Mouse (Mus musculus): ENCODE results near the gene Mroh2a. TPM values are rescaled to one million over a fixed set of nuclear protein-coding genes. Genes with fewer than 3 reads are reported as not detected.

The Mroh2a gene
- polyA plus RNA-seq, 1 experiment, result 0.08 TPM

DNA sequence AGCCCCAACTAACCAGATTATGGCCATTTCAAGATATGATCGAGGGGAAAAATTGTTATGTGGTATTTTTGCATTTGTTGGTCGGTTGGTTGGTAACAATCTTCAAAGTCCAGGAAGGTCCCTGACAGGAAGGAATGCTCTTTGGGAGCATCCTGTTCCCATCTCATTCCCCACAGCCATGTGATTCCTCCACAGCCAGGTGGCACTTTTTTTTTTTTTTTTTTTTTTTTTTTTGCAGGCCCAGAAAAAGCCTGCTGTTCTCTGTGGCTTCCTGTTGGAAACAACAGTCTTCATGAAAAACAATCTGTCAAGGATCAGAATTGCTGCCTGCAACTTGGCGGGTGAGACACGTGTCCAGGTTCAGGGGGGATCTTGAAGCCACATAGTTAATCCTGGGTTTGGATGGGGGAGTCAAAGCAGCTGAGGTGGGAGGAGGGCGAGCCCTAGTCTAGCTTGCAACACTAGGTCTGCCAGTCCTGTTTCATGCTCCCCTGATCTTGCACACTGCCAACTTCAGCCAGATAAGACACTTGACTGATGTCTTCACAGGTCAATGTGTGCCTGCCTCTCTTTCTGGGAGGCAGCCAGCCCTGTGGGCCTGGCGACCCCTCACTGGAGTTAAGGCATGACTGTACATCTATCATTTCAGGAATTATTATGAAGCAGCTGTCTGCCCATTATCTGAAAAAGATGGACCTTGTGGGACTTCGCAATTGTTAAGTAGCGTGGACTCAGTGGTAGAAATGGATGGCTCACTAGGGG lies 32.3 kb downstream of the Mroh2a start:
- 54% methylated on average over 8 of the region's 8 CpGs for WGBS
- no peaks in the 10 kb centered on the region for H3K36me3 ChIP-seq (ENCODE audit: control insufficient read depth, insufficient read depth, low read length)
- H3K27me3 ChIP-seq (replicated peaks; ENCODE audit: control insufficient read depth, insufficient read depth, low read length), result no peaks in the 10 kb centered on the region
- H3K4me3 ChIP-seq (ENCODE audit: insufficient read depth, low read depth, low read length), result no peak overlapping the region
- peak; percentile 62 for DNase-seq
- TF ChIP-seq CTCF (conservative IDR thresholded peaks at IDR 0.05; ENCODE audit: insufficient read depth, insufficient read length, low read depth, low read length), result no peak
- no peak for TF ChIP-seq POLR2A (IDR thresholded peaks at IDR 0.05; ENCODE audit: low read depth, low read length)
- H3K27ac ChIP-seq (ENCODE audit: insufficient read depth, low read depth, low read length), result no peak overlapping the region
- no peaks in the 10 kb centered on the region; the same call in 1 of the 2 replicates for H3K4me1 ChIP-seq (ENCODE audit: control insufficient read depth, insufficient read depth, low read length)

DNA sequence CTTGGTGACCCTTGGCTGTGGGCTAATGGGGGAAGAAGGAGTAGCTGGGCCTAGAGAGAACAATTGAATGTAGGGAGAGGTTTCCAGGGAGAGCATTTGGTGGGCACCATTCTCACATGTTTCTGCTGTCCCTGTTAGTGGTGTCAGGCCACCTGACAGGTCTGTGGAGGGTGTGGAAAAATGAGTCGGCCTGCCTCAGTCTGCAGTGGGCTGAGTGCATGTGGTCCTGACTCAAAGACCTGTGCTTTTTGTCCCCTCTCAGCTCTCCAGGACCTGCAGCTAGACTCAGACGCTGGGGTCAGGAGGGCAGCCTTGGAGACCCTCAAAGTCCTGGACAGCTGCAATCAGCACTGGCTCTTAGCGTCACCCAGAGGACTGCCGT lies 32.8 kb downstream of the Mroh2a start:
- Histone ChIP-seq H3K4me1 (ENCODE audit: control insufficient read depth, insufficient read depth, low read length) (no peaks in the 10 kb centered on the region; the same call in 1 of the 2 replicates), H3K27ac (ENCODE audit: insufficient read depth, low read depth, low read length) (no peak overlapping the region), H3K36me3 (ENCODE audit: control insufficient read depth, insufficient read depth, low read length) (no peaks in the 10 kb centered on the region), H3K27me3 (replicated peaks; ENCODE audit: control insufficient read depth, insufficient read depth, low read length) (no peaks in the 10 kb centered on the region), H3K4me3 (ENCODE audit: insufficient read depth, low read depth, low read length) (no peak overlapping the region)
- TF ChIP-seq CTCF (conservative IDR thresholded peaks at IDR 0.05; ENCODE audit: insufficient read depth, insufficient read length, low read depth, low read length) (no peak), POLR2A (IDR thresholded peaks at IDR 0.05; ENCODE audit: low read depth, low read length) (no peak)
- WGBS, result 71% methylated on average over 4 of the region's 4 CpGs
- no peak for DNase-seq

GRCm38 (mm10) chr1:88260114-88260513 lies 33.3 kb downstream of the Mroh2a start:
- TF ChIP-seq CTCF (conservative IDR thresholded peaks at IDR 0.05; ENCODE audit: insufficient read depth, insufficient read length, low read depth, low read length) (no peak), POLR2A (IDR thresholded peaks at IDR 0.05; ENCODE audit: low read depth, low read length) (no peak)
- WGBS, result 65% methylated on average over 6 of the region's 6 CpGs
- Histone ChIP-seq H3K4me1 (ENCODE audit: control insufficient read depth, insufficient read depth, low read length) (no peaks in the 10 kb centered on the region; the same call in 1 of the 2 replicates), H3K27ac (ENCODE audit: insufficient read depth, low read depth, low read length) (no peak overlapping the region), H3K27me3 (replicated peaks; ENCODE audit: control insufficient read depth, insufficient read depth, low read length) (no peaks in the 10 kb centered on the region), H3K4me3 (ENCODE audit: insufficient read depth, low read depth, low read length) (no peak overlapping the region), H3K36me3 (ENCODE audit: control insufficient read depth, insufficient read depth, low read length) (no peaks in the 10 kb centered on the region)
- DNase-seq, result peak; percentile 73

- no peak overlapping the region for H3K4me3 ChIP-seq (ENCODE audit: insufficient read depth, low read depth, low read length)
- 77% methylated on average over 10 of the region's 10 CpGs for WGBS
- DNase-seq, result no peak
- H3K27ac ChIP-seq (ENCODE audit: insufficient read depth, low read depth, low read length), result no peak overlapping the region
- H3K27me3 ChIP-seq (replicated peaks; ENCODE audit: control insufficient read depth, insufficient read depth, low read length), result no peaks in the 10 kb centered on the region
- H3K4me1 ChIP-seq (ENCODE audit: control insufficient read depth, insufficient read depth, low read length), result no peaks in the 10 kb centered on the region; the same call in 1 of the 2 replicates
- H3K36me3 ChIP-seq (ENCODE audit: control insufficient read depth, insufficient read depth, low read length), result no peaks in the 10 kb centered on the region
- TF ChIP-seq POLR2A (IDR thresholded peaks at IDR 0.05; ENCODE audit: low read depth, low read length), result no peak
- TF ChIP-seq CTCF (conservative IDR thresholded peaks at IDR 0.05; ENCODE audit: insufficient read depth, insufficient read length, low read depth, low read length), result no peak
Observed at GRCm38 (mm10) chr1:88260604-88261377, 34.0 kb downstream of the Mroh2a start.

- WGBS, result 84% methylated on average over 7 of the region's 7 CpGs
- Histone ChIP-seq H3K36me3 (ENCODE audit: control insufficient read depth, insufficient read depth, low read length) (peaks cover 2% of the 10 kb centered on the region; the same call in 1 of the 2 replicates), H3K27ac (ENCODE audit: insufficient read depth, low read depth, low read length) (no peak overlapping the region), H3K4me1 (ENCODE audit: control insufficient read depth, insufficient read depth, low read length) (no peaks in the 10 kb centered on the region; the same call in 1 of the 2 replicates), H3K27me3 (replicated peaks; ENCODE audit: control insufficient read depth, insufficient read depth, low read length) (no peaks in the 10 kb centered on the region), H3K4me3 (ENCODE audit: insufficient read depth, low read depth, low read length) (no peak overlapping the region)
- no peak for DNase-seq
- no peak for TF ChIP-seq CTCF (conservative IDR thresholded peaks at IDR 0.05; ENCODE audit: insufficient read depth, insufficient read length, low read depth, low read length)
- no peak for TF ChIP-seq POLR2A (IDR thresholded peaks at IDR 0.05; ENCODE audit: low read depth, low read length)
Observed at GRCm38 (mm10) chr1:88261706-88262105, 34.9 kb downstream of the Mroh2a start.

GRCm38 (mm10) chr1:88262255-88262654 lies 35.5 kb downstream of the Mroh2a start:
- H3K4me3 ChIP-seq (ENCODE audit: insufficient read depth, low read depth, low read length), result no peak overlapping the region
- TF ChIP-seq POLR2A (IDR thresholded peaks at IDR 0.05; ENCODE audit: low read depth, low read length), result no peak
- TF ChIP-seq CTCF (conservative IDR thresholded peaks at IDR 0.05; ENCODE audit: insufficient read depth, insufficient read length, low read depth, low read length), result no peak
- 47% methylated on average over 4 of the region's 4 CpGs for WGBS
- H3K36me3 ChIP-seq (ENCODE audit: control insufficient read depth, insufficient read depth, low read length), result peaks cover 2% of the 10 kb centered on the region; the same call in 1 of the 2 replicates
- DNase-seq, result peak; percentile 64
- H3K27ac ChIP-seq (ENCODE audit: insufficient read depth, low read depth, low read length), result no peak overlapping the region
- no peaks in the 10 kb centered on the region for H3K27me3 ChIP-seq (replicated peaks; ENCODE audit: control insufficient read depth, insufficient read depth, low read length)
- no peaks in the 10 kb centered on the region; the same call in 1 of the 2 replicates for H3K4me1 ChIP-seq (ENCODE audit: control insufficient read depth, insufficient read depth, low read length)

DNA sequence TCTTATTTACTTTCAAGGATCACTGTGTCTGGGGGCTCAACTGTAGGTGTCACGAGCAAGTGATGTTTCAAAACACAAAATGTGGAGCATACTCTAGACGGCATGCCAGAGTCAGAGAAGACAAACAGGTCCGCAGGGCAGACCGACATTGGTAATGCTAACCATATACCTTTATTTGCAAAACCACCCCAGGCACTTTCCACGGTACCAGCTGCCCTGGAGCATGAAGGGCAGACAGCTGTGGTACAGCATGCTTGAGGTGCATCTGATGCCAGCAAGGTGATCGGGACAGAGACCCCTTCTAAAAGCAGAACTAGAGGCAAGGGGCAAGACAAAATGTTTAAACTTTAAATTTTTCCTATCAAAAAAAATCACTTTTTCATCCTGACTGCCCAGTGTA lies 36.2 kb downstream of the Mroh2a start:
- no peak for DNase-seq
- Histone ChIP-seq H3K36me3 (ENCODE audit: control insufficient read depth, insufficient read depth, low read length) (peaks cover 4% of the 10 kb centered on the region; the same call in 1 of the 2 replicates), H3K4me1 (ENCODE audit: control insufficient read depth, insufficient read depth, low read length) (no peaks in the 10 kb centered on the region; the same call in 1 of the 2 replicates), H3K27ac (ENCODE audit: insufficient read depth, low read depth, low read length) (no peak overlapping the region), H3K4me3 (ENCODE audit: insufficient read depth, low read depth, low read length) (no peak overlapping the region), H3K27me3 (replicated peaks; ENCODE audit: control insufficient read depth, insufficient read depth, low read length) (no peaks in the 10 kb centered on the region)
- no peak for TF ChIP-seq CTCF (conservative IDR thresholded peaks at IDR 0.05; ENCODE audit: insufficient read depth, insufficient read length, low read depth, low read length)
- TF ChIP-seq POLR2A (IDR thresholded peaks at IDR 0.05; ENCODE audit: low read depth, low read length), result no peak
- 70% methylated on average over 6 of the region's 6 CpGs for WGBS

Data from kidney, adult 2 months (tissue).